Mouse (Mus musculus) right cerebral cortex, postnatal 36 days (tissue): ENCODE measurements at regions not wholly inside any gene's neighbourhood (a gene's known extent, or its start where the extent isn't known, plus 50 kb on each side); places are given as distances from the start of the nearest gene placed in this dataset.

Experiments
- DNase-seq, 2 experiments: peaks; one replicate each; pipeline ENCODE4 v3.0.0; 2022; ENCODE audit warnings: low spot score in 2 of 2, mixed read lengths in 1 of 2

- no peak for DNase-seq
These were observed 51.7 kb upstream of the Hs3st2 start for GRCm38 (mm10) chr7:121339942-121340341.
